Mouse (Mus musculus) small intestine, adult 2 months (tissue): ENCODE measurements around the gene Selenoi.

Experiments
- CTCF ChIP-seq: fragments of 200-500 bp; IDR thresholded peaks from 2 replicates; pipeline ENCODE4 v1.5.1; 2012; ENCODE audit warnings: low read depth, mild to moderate bottlenecking, control low read depth, inconsistent platforms, low read length, moderate library complexity, mixed read lengths; ENCODE audit not compliant: insufficient replicate concordance, insufficient read length; ENCODE audit errors: extremely low read depth
- POLR2A ChIP-seq: fragments of 200-500 bp; IDR thresholded peaks from 2 replicates; pipeline ENCODE4 v1.6.1; 2012; ENCODE audit warnings: low read depth, mild to moderate bottlenecking, control low read depth, inconsistent platforms, low read length, moderate library complexity

DNA sequence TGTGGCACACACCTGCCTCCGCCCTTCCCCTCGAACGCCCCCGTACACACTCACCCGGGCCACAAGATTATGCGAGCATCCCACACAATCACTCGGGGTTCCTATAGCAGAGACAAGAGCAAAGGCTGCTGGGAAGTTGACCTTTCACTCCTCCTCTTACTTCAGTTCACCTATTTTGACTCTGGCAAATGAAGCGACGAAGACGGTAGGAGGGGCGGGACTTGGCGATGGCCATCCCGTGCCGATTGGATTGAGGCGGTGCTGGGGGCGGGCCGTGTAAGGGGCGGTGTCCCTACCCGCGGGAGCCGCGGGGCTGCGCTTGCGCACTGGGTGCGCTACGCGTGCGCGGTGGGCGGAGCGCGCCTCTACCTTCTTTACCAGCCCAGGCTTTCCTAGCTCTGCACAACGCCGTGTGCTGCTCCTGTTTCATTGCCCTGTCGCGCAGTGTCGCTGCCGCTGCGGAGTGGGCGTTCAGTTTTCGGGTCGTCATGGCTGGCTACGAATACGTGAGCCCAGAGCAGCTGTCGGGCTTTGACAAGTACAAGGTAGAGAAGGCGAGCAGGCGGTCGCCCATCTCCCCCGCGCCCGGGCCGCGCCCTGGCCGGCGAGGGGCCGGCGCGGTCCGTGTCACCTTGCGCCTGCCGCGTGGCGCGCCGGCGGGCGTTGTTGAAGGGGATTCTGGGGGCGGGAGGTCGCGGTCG lies at the start of gene Selenoi:
- TF ChIP-seq CTCF (no peak), POLR2A (peak; percentile 98)
